Mouse (Mus musculus): ENCODE measurements around the gene Vasp. TPM values are rescaled to one million over a fixed set of nuclear protein-coding genes. Genes with fewer than 3 reads are reported as not detected.

Gene Vasp
- total RNA-seq, 2 experiments from 2014 or later, result 84.0 to 98.6 TPM

DNA sequence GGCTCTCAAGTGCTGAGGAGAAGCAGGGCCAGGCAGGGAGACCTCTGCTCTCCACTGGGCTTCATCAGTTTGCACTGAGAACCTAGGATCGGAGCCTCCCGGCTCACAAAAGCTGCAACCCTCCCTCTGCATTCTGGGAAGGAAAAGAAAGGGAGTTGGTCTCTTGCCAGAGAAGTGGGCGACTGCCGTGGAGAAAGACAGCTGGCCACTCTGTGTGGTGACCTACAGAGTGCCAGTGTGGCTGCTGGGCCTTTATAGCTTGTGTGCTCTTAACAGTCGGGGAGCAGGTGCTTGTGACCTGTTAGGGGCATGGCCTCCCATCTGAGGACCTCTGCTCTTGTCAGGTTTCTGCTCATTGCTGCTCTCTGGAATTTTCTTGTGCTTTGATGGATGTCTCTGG lies 27.8 kb downstream of the Vasp start:
- DNase-seq, result no peak
- intact Hi-C loops (cut with DNase I), result no loop called here

- intact Hi-C loops (cut with DNase I), result no loop called here
Measured at GRCm38 (mm10) chr7:19242005-19242404, 29.6 kb downstream of the Vasp start.

DNA sequence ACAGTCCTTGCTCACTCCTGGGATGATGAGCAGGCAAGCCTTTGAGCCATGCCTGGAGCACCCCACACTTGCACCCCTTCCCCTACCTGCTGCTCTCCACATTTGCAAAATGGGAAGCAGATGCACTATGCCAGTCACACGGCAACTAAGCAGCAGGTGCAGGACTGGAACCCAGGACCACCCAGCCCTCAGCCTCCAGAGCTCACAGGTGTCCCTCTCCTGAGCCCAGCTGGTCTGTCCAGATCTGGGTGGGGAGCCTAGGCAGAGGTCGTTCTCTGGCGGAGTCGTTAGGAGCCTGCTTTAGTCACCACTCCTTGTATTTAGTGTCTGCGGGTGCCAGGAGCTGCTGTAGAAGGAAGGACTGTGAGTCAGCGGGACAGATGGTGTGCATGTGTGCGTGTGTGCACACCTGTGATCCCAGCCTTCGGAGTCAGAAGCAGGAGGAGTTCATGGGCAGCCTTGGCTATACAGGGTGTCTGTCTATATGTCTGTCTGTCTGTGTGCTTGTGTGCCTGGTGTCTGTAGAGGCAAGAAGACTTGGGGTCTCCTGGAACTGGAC lies 30.6 kb downstream of the Vasp start:
- no peak for DNase-seq
- intact Hi-C loops (cut with DNase I), result no loop called here

More at GRCm38 (mm10) chr7:19242005-19242404, 29.6 kb downstream of the Vasp start:
- no peak for DNase-seq

DNA sequence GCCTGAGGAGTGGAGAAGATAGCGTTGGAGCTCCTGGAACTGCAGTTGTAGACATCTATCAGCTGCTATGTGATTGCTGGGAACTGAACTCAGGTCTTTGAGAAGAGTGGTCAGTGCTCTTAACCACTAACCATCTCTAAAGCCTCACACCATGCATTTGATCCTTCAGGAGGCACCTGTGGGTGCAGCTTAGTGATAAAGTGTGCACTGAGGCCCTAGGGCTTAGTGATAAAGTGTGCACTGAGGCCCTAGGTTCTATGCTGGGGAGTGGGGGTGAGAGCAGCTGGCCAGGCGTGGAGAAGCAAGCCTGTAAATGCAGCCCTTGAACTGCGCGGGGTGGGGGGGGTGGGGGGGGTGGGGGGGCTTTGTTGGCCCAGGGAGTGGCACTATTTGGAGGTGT lies 31.6 kb downstream of the Vasp start:
- intact Hi-C loops (cut with DNase I), result loop anchor here (1.0 to 5.0 kb wide), 3 partner anchors 36 to 102 kb away; partner anchors contain the start of genes Ercc1 and Ppm1n
- DNase-seq, result no peak

GRCm38 (mm10) chr7:19239423-19239822 lies 32.2 kb downstream of the Vasp start:
- DNase-seq, result peak; percentile 93 to 96
- intact Hi-C loops (cut with DNase I), result loop anchor here (1.0 to 5.0 kb wide), 3 partner anchors 37 to 103 kb away; partner anchors contain the start of genes Ercc1 and Ppm1n

DNA sequence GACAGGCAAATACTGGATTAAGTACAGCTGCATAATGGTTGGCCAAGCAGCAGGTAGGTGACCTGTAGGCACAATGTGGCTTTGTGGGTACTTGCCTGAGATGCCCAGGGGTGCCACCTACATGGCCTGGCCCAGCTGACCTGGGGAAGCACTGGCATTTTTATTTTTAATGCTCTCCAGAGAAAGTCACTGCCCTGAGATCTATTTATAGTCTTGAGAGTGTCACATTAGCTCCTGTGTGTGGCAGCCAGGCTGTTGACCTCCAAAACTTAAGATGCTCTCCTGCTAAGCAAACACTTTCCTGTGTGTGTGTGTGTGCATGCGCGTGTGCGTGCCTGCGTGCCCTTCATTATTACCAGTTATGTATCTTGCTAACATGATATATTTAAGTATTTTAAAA lies 33.3 kb downstream of the Vasp start:
- DNase-seq, result peak in 1 of 2 experiments; percentile 56
- intact Hi-C loops (cut with DNase I), result loop anchor here (2.0 to 5.0 kb wide), 2 partner anchors 42 to 104 kb away; partner anchors contain the start of genes Ercc1 and Ppm1n

DNA sequence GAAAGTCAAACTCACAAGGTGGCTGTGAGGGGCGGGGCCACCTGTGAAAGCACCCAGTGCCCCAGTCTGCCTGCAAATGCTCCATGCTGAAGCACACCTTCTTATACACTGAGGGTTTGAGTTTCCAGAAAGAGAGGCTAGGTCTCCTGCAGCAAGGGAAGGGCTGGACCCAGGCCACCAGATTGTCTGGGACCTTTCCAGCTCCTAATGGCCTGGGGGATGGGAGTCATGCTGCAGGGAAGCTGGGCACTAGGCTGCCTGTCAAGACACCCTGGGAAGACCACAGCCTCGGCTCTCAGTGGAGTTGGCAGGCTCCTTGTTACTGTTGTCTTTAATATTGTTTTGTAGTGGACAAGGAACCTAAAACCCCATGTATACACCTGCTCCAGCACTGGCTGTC lies 35.2 kb downstream of the Vasp start:
- peak; percentile 67 to 78 for DNase-seq
- intact Hi-C loops (cut with DNase I), result loop anchor here (5.0 kb wide), 1 partner anchor 106 kb away; the partner anchor contains the start of gene Ercc1

GRCm38 (mm10) chr7:19235092-19235671 lies 36.4 kb downstream of the Vasp start:
- intact Hi-C loops (cut with DNase I), result loop anchor here (5.0 kb wide), 1 partner anchor 107 kb away; the partner anchor contains the start of gene Ercc1
- DNase-seq, result no peak

DNA sequence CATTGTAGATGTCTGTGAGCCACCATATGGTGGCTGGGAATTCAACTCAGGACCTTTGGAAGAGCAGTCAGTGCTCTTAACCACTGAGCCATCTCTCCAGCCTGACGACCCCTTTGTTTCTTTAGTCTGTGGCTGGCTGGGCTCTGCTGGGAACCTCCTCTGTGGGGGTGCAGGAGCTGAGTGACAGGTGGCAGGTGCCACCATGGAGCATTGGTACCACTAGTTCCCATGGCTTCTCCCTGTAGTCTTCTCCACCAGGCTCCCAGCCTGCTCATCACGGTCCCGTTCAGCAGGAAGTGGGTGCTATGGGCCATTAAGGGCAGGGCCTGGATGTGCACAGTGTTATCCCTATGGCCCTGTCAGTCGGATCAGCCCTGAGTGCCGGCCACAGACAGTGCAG lies 37.0 kb downstream of the Vasp start:
- intact Hi-C loops (cut with DNase I), result loop anchor here (5.0 kb wide), 1 partner anchor 108 kb away; the partner anchor contains the start of gene Ercc1
- DNase-seq, result no peak

- intact Hi-C loops (cut with DNase I), result no loop called here
- no peak for DNase-seq
Measured at GRCm38 (mm10) chr7:19231849-19232248, 39.8 kb downstream of the Vasp start.

DNA sequence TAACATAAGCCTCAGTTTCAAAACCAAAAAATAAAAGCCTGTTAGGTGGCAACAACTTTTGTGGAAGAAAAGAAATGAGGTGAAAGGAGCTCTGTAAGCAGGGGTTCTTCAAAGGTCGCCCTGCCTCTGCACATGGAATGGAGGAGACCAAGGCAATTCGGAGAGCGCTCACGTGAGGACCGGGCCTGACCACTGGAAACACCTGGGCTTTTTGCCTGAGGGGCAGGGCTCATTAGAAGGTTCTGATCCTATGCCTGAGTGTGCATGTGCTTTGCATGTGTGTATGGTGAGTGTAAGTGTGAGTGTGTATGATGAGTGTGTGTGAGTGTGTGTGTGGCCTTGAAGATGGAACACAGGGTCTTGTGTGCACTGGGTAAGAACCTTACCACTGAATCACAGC lies 40.7 kb downstream of the Vasp start:
- intact Hi-C loops (cut with DNase I), result no loop called here
- DNase-seq, result no peak

- intact Hi-C loops (cut with DNase I), result no loop called here
- DNase-seq, result no peak
Measured at GRCm38 (mm10) chr7:19230041-19230580, 41.5 kb downstream of the Vasp start.

- intact Hi-C loops (cut with DNase I), result no loop called here
- DNase-seq, result no peak
Measured at GRCm38 (mm10) chr7:19229404-19229803, 42.2 kb downstream of the Vasp start.

DNA sequence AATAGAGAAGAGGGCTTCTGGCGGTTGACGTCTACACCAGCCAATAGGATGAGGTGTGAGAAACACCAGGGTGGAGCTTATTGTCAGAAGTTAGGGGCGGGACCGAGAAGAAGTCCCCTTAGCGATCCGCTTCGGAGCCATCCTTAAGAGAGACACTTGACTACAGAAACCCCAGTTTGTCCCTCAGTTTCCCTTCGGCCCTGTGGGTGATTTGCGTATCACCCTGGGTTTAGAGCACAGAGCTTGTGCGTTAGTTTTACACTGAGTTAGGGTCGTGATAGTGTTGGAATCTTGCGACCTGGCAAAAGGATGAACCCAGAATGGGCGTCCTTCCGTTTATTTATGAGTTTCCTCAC lies 42.8 kb downstream of the Vasp start:
- intact Hi-C loops (cut with DNase I), result no loop called here
- DNase-seq, result no peak

- intact Hi-C loops (cut with DNase I), result loop anchor here (2.0 kb wide), 1 partner anchor 15 kb away; the partner anchor contains the start of gene Gpr4
- peak; percentile 99 to 100 for DNase-seq
Measured at GRCm38 (mm10) chr7:19227883-19228792, 43.5 kb downstream of the Vasp start, which contains the start of gene Opa3. Gene Opa3 (plus strand): TSS chr7:19228334.

- peak; percentile 50 to 63 for DNase-seq
- intact Hi-C loops (cut with DNase I), result loop anchor here (2.0 kb wide), 1 partner anchor 14 kb away; the partner anchor contains the start of gene Gpr4
Measured at GRCm38 (mm10) chr7:19226817-19227797, 44.5 kb downstream of the Vasp start.

GRCm38 (mm10) chr7:19224933-19225332 lies 46.7 kb downstream of the Vasp start:
- intact Hi-C loops (cut with DNase I), result no loop called here
- no peak for DNase-seq

DNA sequence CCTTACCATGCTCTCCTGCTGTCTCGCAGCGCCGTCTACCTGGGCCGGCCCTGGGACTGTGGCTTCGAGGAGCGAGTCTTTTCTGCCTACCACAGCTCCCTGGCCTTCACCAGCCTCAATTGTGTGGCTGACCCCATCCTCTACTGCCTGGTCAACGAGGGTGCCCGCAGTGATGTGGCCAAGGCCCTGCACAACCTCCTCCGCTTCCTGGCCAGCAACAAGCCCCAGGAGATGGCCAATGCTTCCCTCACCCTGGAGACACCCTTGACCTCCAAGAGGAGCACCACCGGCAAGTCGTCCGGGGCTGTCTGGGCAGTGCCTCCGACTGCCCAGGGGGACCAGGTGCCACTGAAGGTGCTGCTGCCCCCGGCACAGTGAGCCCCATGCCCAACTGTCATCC lies 48.7 kb downstream of the Vasp start:
- no peak for DNase-seq
- intact Hi-C loops (cut with DNase I), result no loop called here

DNA sequence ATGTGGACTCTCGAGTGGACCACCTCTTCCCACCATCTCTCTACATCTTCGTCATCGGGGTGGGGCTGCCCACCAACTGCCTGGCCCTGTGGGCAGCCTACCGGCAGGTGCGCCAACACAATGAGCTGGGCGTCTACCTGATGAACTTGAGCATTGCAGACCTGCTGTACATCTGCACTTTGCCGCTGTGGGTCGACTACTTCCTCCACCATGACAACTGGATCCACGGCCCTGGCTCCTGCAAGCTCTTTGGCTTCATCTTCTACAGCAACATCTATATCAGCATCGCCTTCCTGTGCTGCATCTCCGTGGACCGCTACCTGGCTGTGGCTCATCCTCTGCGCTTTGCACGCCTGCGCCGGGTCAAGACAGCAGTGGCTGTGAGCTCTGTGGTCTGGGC lies 49.4 kb downstream of the Vasp start:
- DNase-seq, result no peak
- intact Hi-C loops (cut with DNase I), result no loop called here

- intact Hi-C loops (cut with DNase I), result no loop called here
- no peak for DNase-seq
Measured at GRCm38 (mm10) chr7:19220061-19220460, 51.6 kb downstream of the Vasp start.
